Mouse (Mus musculus) kidney, embryonic 14.5 days (tissue): ENCODE results near the gene Plekhh1. TPM values are rescaled to one million over a fixed set of nuclear protein-coding genes. Genes with fewer than 3 reads are reported as not detected.
"Not testable (repeated sequence)": the region's sequence is repeated elsewhere in the genome, so short reads cannot be mapped to it uniquely, and the experiment has no call there.

Source experiments
- ATAC-seq: fragments of 200-750 bp; cut with Nextera tagmentation; 2 replicates; pipeline ENCODE4 v1.8.0; 2017; ENCODE audit warnings: moderate number of reproducible peaks, mild to moderate bottlenecking, moderate TSS enrichment, moderate library complexity; ENCODE audit not compliant: low FRiP score, low TSS enrichment
- H3K27ac ChIP-seq: fragments of 300-500 bp; sonication (generic); 2 replicates; pipeline ENCODE4 v1.5.1; 2014; ENCODE audit warnings: low read depth, mild to moderate bottlenecking, low read length, moderate library complexity, mixed read lengths
- H3K27me3 ChIP-seq: fragments of 300-500 bp; sonication (generic); 2 replicates; pipeline ENCODE4 v1.6.1; 2014; ENCODE audit warnings: mild to moderate bottlenecking, low read length; ENCODE audit not compliant: control insufficient read depth, insufficient read depth
- H3K36me3 ChIP-seq: fragments of 300-500 bp; sonication (generic); 2 replicates; pipeline ENCODE4 v1.6.1; 2014; ENCODE audit warnings: low read length, mixed read lengths; ENCODE audit not compliant: control insufficient read depth, insufficient read depth
- H3K4me1 ChIP-seq: fragments of 300-500 bp; sonication (generic); 2 replicates; pipeline ENCODE4 v1.6.1; 2014; ENCODE audit warnings: low read length, mixed read lengths; ENCODE audit not compliant: control insufficient read depth, insufficient read depth
- H3K4me2 ChIP-seq: fragments of 300-500 bp; sonication (generic); replicated peaks from 2 replicates; pipeline ENCODE4 v1.6.1; 2014; ENCODE audit warnings: low read depth, mild to moderate bottlenecking, low read length
- H3K4me3 ChIP-seq: fragments of 300-500 bp; sonication (generic); 2 replicates; pipeline ENCODE4 v1.5.1; 2014; ENCODE audit warnings: mild to moderate bottlenecking, low read length
- H3K9ac ChIP-seq: fragments of 300-500 bp; sonication (generic); 2 replicates; pipeline ENCODE4 v1.6.1; 2014; ENCODE audit warnings: low read depth, mild to moderate bottlenecking, low read length, moderate library complexity
- H3K9me3 ChIP-seq: fragments of 300-500 bp; sonication (generic); 2 replicates; pipeline ENCODE4 v1.6.1; 2016; ENCODE audit warnings: low read length; ENCODE audit not compliant: control insufficient read depth
- WGBS: fragments of 180-500 bp; shearing (Covaris S2); extraction: QIAGEN DNeasy Blood & Tissue Kit; methylation state at CpG from one replicate; pipeline ENCODE4 v1.1.7; 2014; 5-methylcytosine and 5-hydroxymethylcytosine counted together
- polyA plus RNA-seq: library from polyadenylated mRNA; unstranded; fragments of >200 nt; fragmentation: Nextera tagmentation; extraction: Ambion mirVana; gene quantifications from 2 replicates; pipeline ENCODE4 v1.2.1, GENCODE M21; 2014

Plekhh1 gene
- polyA plus RNA-seq, 1 experiment from 2014 or later, result 7.9 TPM

GRCm38 (mm10) chr12:79017994-79018399 is 11.0 kb upstream of the Plekhh1 start:
- WGBS, result 74% methylated on average over 4 of the region's 4 CpGs
- H3K4me3 ChIP-seq, result no peak overlapping the region
- H3K9me3 ChIP-seq, result no peaks in the 10 kb centered on the region
- H3K9ac ChIP-seq, result no peak overlapping the region
- no peaks in the 10 kb centered on the region for H3K4me1 ChIP-seq
- ATAC-seq, result no peak
- H3K4me2 ChIP-seq, result no peak overlapping the region
- H3K27me3 ChIP-seq, result no peaks in the 10 kb centered on the region
- no peak overlapping the region for H3K27ac ChIP-seq
- no peaks in the 10 kb centered on the region for H3K36me3 ChIP-seq

GRCm38 (mm10) chr12:79021902-79022301 is 7.1 kb upstream of the Plekhh1 start:
- H3K36me3 ChIP-seq, result no peaks in the 10 kb centered on the region
- 77% methylated on average over 1 of the region's 1 CpGs for WGBS
- no peak for ATAC-seq

GRCm38 (mm10) chr12:79022882-79023281 is 6.1 kb upstream of the Plekhh1 start:
- H3K4me1 ChIP-seq, result no peaks in the 10 kb centered on the region
- no peak overlapping the region for H3K4me3 ChIP-seq
- 8% methylated on average over 3 of the region's 3 CpGs for WGBS
- no peak overlapping the region for H3K4me2 ChIP-seq
- no peak overlapping the region for H3K27ac ChIP-seq
- H3K36me3 ChIP-seq, result no peaks in the 10 kb centered on the region
- H3K27me3 ChIP-seq, result no peaks in the 10 kb centered on the region
- no peak overlapping the region for H3K9ac ChIP-seq
- H3K9me3 ChIP-seq, result no peaks in the 10 kb centered on the region
- peak; percentile 78 for ATAC-seq

More at GRCm38 (mm10) chr12:79021902-79022301, 7.1 kb upstream of the Plekhh1 start:
- Histone ChIP-seq H3K4me2 (no peak overlapping the region), H3K9me3 (no peaks in the 10 kb centered on the region), H3K27ac (no peak overlapping the region), H3K4me1 (no peaks in the 10 kb centered on the region), H3K27me3 (no peaks in the 10 kb centered on the region), H3K4me3 (no peak overlapping the region), H3K9ac (no peak overlapping the region)

GRCm38 (mm10) chr12:79027526-79027925 is 1.4 kb upstream of the Plekhh1 start:
- ATAC-seq, H3K27ac ChIP-seq: not testable (repeated sequence)
- WGBS, result 91% methylated on average over 8 of the region's 8 CpGs

GRCm38 (mm10) chr12:79034331-79034730 is 5.4 kb downstream of the Plekhh1 start:
- H3K4me3 ChIP-seq, result no peak overlapping the region
- no peaks in the 10 kb centered on the region for H3K36me3 ChIP-seq
- H3K27ac ChIP-seq, result no peak overlapping the region
- 99% methylated on average over 2 of the region's 2 CpGs for WGBS
- H3K27me3 ChIP-seq, result no peaks in the 10 kb centered on the region
- no peak overlapping the region for H3K4me2 ChIP-seq
- no peak overlapping the region for H3K9ac ChIP-seq
- H3K9me3 ChIP-seq, result no peaks in the 10 kb centered on the region
- ATAC-seq, result no peak
- H3K4me1 ChIP-seq, result no peaks in the 10 kb centered on the region

More at GRCm38 (mm10) chr12:79027526-79027925, 1.4 kb upstream of the Plekhh1 start:
- not testable (repeated sequence) for H3K9ac ChIP-seq, H3K27me3 ChIP-seq, H3K4me2 ChIP-seq, H3K4me1 ChIP-seq, H3K36me3 ChIP-seq, H3K4me3 ChIP-seq, H3K9me3 ChIP-seq

- no peak for ATAC-seq
- 40% methylated on average over 3 of the region's 3 CpGs for WGBS
- H3K36me3 ChIP-seq, result no peaks in the 10 kb centered on the region
Measured at GRCm38 (mm10) chr12:79035349-79035748, 6.4 kb downstream of the Plekhh1 start.

GRCm38 (mm10) chr12:79039708-79040107 is 10.7 kb downstream of the Plekhh1 start:
- H3K4me2 ChIP-seq, result no peak overlapping the region
- no peak overlapping the region for H3K27ac ChIP-seq
- no peak overlapping the region for H3K9ac ChIP-seq
- no peaks in the 10 kb centered on the region for H3K27me3 ChIP-seq
- 78% methylated on average over 8 of the region's 8 CpGs for WGBS
- no peak for ATAC-seq
- H3K4me1 ChIP-seq, result no peaks in the 10 kb centered on the region
- no peak overlapping the region for H3K4me3 ChIP-seq
- H3K9me3 ChIP-seq, result no peaks in the 10 kb centered on the region
- H3K36me3 ChIP-seq, result no peaks in the 10 kb centered on the region

More at GRCm38 (mm10) chr12:79035349-79035748, 6.4 kb downstream of the Plekhh1 start:
- H3K27me3 ChIP-seq, result no peaks in the 10 kb centered on the region
- H3K4me1 ChIP-seq, result no peaks in the 10 kb centered on the region
- H3K4me3 ChIP-seq, result no peak overlapping the region
- no peaks in the 10 kb centered on the region for H3K9me3 ChIP-seq
- no peak overlapping the region for H3K4me2 ChIP-seq
- no peak overlapping the region for H3K9ac ChIP-seq
- H3K27ac ChIP-seq, result no peak overlapping the region

GRCm38 (mm10) chr12:79040201-79040827 is 11.4 kb downstream of the Plekhh1 start:
- 91% methylated on average over 11 of the region's 11 CpGs for WGBS
- no peak overlapping the region for H3K9ac ChIP-seq
- no peaks in the 10 kb centered on the region for H3K9me3 ChIP-seq
- no peak overlapping the region for H3K27ac ChIP-seq
- H3K4me2 ChIP-seq, result no peak overlapping the region
- no peak overlapping the region for H3K4me3 ChIP-seq
- no peaks in the 10 kb centered on the region for H3K4me1 ChIP-seq
- H3K27me3 ChIP-seq, result no peaks in the 10 kb centered on the region
- H3K36me3 ChIP-seq, result no peaks in the 10 kb centered on the region
- ATAC-seq, result no peak

GRCm38 (mm10) chr12:79041436-79041835 is 12.5 kb downstream of the Plekhh1 start:
- Histone ChIP-seq H3K27me3 (no peaks in the 10 kb centered on the region), H3K4me3 (no peak overlapping the region), H3K4me1 (no peaks in the 10 kb centered on the region), H3K9me3 (no peaks in the 10 kb centered on the region; the same call in 1 of the 2 replicates), H3K36me3 (no peaks in the 10 kb centered on the region; the same call in 1 of the 2 replicates), H3K4me2 (no peak overlapping the region), H3K27ac (no peak overlapping the region), H3K9ac (no peak overlapping the region)
- no peak for ATAC-seq
